In genomic region chr8:26835616-26836015, GRCm38 (mm10) we compare ENCODE assay signal across 16 mouse cellular contexts.
DNase-seq lines count a peak whose midpoint lies in the region; ATAC-seq and TF ChIP-seq lines count a peak whose summit lies in the region.
"Had no signal": no experiment of that assay in that cellular context is flagged by ENCODE, and none has a peak within 500 bp of the region (broad histone marks: within the 10 kb centered on the region; RNA-seq: fewer than 3 reads in every experiment).

No protein-coding gene starts in this region.

- no peaks in the 10 kb centered on the region for H3K9me3 ChIP-seq in midbrain, embryonic 11.5 days (ENCODE audit: control insufficient read depth, low read length)
- no peaks in the 10 kb centered on the region for H3K9me3 ChIP-seq in midbrain, postnatal 0 days (ENCODE audit: low read length)
- H3K9me3 ChIP-seq in liver, embryonic 13.5 days (replicated peaks) = no peaks in the 10 kb centered on the region
- H3K9me3 ChIP-seq: neural tube, embryonic 13.5 days had no signal

- 81% methylated on average over 6 of the region's 6 CpGs for WGBS in midbrain, embryonic 11.5 days
- 87% methylated on average over 6 of the region's 6 CpGs for WGBS in midbrain, postnatal 0 days
- WGBS in liver, embryonic 13.5 days (ENCODE audit: insufficient replicate concordance) = 14% methylated on average over 6 of the region's 6 CpGs

- ATAC-seq in midbrain, embryonic 11.5 days (ENCODE audit: low FRiP score) = no peak
- ATAC-seq in midbrain, postnatal 0 days (ENCODE audit: low FRiP score) = no peak
- ATAC-seq in liver, embryonic 13.5 days (ENCODE audit: low read depth) = no peak
- ATAC-seq in neutrophil, adult 5-6 weeks (ENCODE audit: extremely low read depth, insufficient number of reproducible peaks, low FRiP score, poor library complexity, severe bottlenecking) = peak; percentile 61
- ATAC-seq: activated CD4-positive, CD25-positive, alpha-beta regulatory T cell, adult 4 months had no signal

- no peaks in the 10 kb centered on the region for H3K36me3 ChIP-seq in midbrain, embryonic 11.5 days (ENCODE audit: control insufficient read depth, insufficient read depth, low read length)
- no peaks in the 10 kb centered on the region for H3K36me3 ChIP-seq in midbrain, postnatal 0 days (ENCODE audit: insufficient read depth, low read length)
- H3K36me3 ChIP-seq in liver, embryonic 13.5 days = no peaks in the 10 kb centered on the region
- H3K36me3 ChIP-seq: neural tube, embryonic 13.5 days had no signal

- no peak for TF ChIP-seq CTCF in midbrain, postnatal 0 days (IDR thresholded peaks at IDR 0.05)

- H3K27me3 ChIP-seq in midbrain, embryonic 11.5 days (ENCODE audit: control insufficient read depth, insufficient read depth, low read length) = no peaks in the 10 kb centered on the region
- H3K27me3 ChIP-seq in midbrain, postnatal 0 days (ENCODE audit: insufficient read depth, low read length) = no peaks in the 10 kb centered on the region
- no peaks in the 10 kb centered on the region for H3K27me3 ChIP-seq in liver, embryonic 13.5 days

- no peaks in the 10 kb centered on the region for H3K4me1 ChIP-seq in midbrain, embryonic 11.5 days (ENCODE audit: control insufficient read depth, insufficient read depth, low read length)
- no peaks in the 10 kb centered on the region for H3K4me1 ChIP-seq in midbrain, postnatal 0 days (ENCODE audit: insufficient read depth, low read length)
- peaks cover 6% of the 10 kb centered on the region; the same call in 1 of the 2 replicates for H3K4me1 ChIP-seq in liver, embryonic 13.5 days (replicated peaks)

- peak; percentile 28 for DNase-seq in embryo, embryonic 10.5 days (ENCODE audit: low spot score)
- DNase-seq in embryo, embryonic 11 days = no peak
- peak; percentile 35 for DNase-seq in midbrain, embryonic 11.5 days (ENCODE audit: low spot score, missing footprints)
- DNase-seq in midbrain, postnatal 0 days (ENCODE audit: low spot score) = no peak
- DNase-seq in liver, embryonic 13.5 days = no peak
- DNase-seq in urinary bladder, postnatal 14 days (ENCODE audit: low spot score) = no peak
- DNase-seq in cerebellum, adult 9-10 months = no peak
- DNase-seq: cerebellum, adult 18-20 months; heart, postnatal 14 days; kidney, adult 9 months; lung, adult 18-20 months; midbrain, embryonic 14.5 days; retina, postnatal 1 day had no signal

- H3K4me3 ChIP-seq in midbrain, embryonic 11.5 days (ENCODE audit: low read depth, low read length) = no peak overlapping the region
- no peak overlapping the region for H3K4me3 ChIP-seq in midbrain, postnatal 0 days (ENCODE audit: low read depth, low read length)
- no peak overlapping the region for H3K4me3 ChIP-seq in liver, embryonic 13.5 days (replicated peaks)
- H3K4me3 ChIP-seq: neural tube, embryonic 13.5 days had no signal

- no peak overlapping the region for H3K27ac ChIP-seq in midbrain, embryonic 11.5 days (ENCODE audit: low read depth, low read length)
- H3K27ac ChIP-seq in midbrain, postnatal 0 days (ENCODE audit: low read depth, low read length) = no peak overlapping the region
- H3K27ac ChIP-seq in liver, embryonic 13.5 days = no peak overlapping the region; the same call in 1 of the 2 replicates
- H3K27ac ChIP-seq: neural tube, embryonic 13.5 days had no signal

- no peak overlapping the region for H3K4me2 ChIP-seq in midbrain, embryonic 11.5 days
- no peak overlapping the region for H3K4me2 ChIP-seq in midbrain, postnatal 0 days (ENCODE audit: low read depth, low read length, poor library complexity, severe bottlenecking)
- 0 out of 2 replicates have a peak overlapping the region, but pooled peaks have one; percentile 8 for H3K4me2 ChIP-seq in liver, embryonic 13.5 days
- H3K4me2 ChIP-seq: neural tube, embryonic 13.5 days had no signal

- H3K9ac ChIP-seq in midbrain, embryonic 11.5 days (ENCODE audit: low read length) = no peak overlapping the region
- no peak overlapping the region for H3K9ac ChIP-seq in midbrain, postnatal 0 days (replicated peaks; ENCODE audit: low read length, poor library complexity, severe bottlenecking)
- no peak overlapping the region for H3K9ac ChIP-seq in liver, embryonic 13.5 days
- H3K9ac ChIP-seq: neural tube, embryonic 13.5 days had no signal

Comparison
In these comparisons a context has a peak if more than half of its experiments do, and no peak if none do; other contexts are left out.
1. DNase-seq: peak in embryo, embryonic 10.5 days (single experiment) and midbrain, embryonic 11.5 days (single experiment); none in embryo, embryonic 11 days (single experiment), midbrain, postnatal 0 days (single experiment), liver, embryonic 13.5 days (single experiment), urinary bladder, postnatal 14 days (single experiment) and cerebellum, adult 9-10 months (single experiment).